Mouse (Mus musculus) heart, postnatal 0 days (tissue): ENCODE results near the gene Dnajc6.
A peak's percentile ranks its signal among the peaks of the same experiment; 100 is the strongest.

ENCODE experiments used
- CTCF ChIP-seq: IDR thresholded peaks from 2 replicates; pipeline ENCODE4 v1.5.1; 2016; ENCODE audit warnings: antibody characterized with exemption, control low read depth, low read depth
- EP300 ChIP-seq: IDR thresholded peaks from 2 replicates; pipeline ENCODE4 v1.6.1; 2016; ENCODE audit warnings: antibody characterized with exemption, low read depth

GRCm38 (mm10) chr4:101664160-101664750, 167.8 kb downstream of the Dnajc6 start:
- peak; percentile 58 for TF ChIP-seq CTCF
- no peak for TF ChIP-seq EP300
